Mouse (Mus musculus): ENCODE measurements around the gene Nudt15. TPM values are rescaled to one million over a fixed set of nuclear protein-coding genes. Genes with fewer than 3 reads are reported as not detected.

The Nudt15 gene
- total RNA-seq, 2 experiments from 2014 or later: 7.0 to 7.4 TPM

GRCm38 (mm10) chr14:73508630-73509395, 39.2 kb downstream of the Nudt15 start:
- no peak for DNase-seq (ENCODE audit: low spot score in 2 of 2)

DNA sequence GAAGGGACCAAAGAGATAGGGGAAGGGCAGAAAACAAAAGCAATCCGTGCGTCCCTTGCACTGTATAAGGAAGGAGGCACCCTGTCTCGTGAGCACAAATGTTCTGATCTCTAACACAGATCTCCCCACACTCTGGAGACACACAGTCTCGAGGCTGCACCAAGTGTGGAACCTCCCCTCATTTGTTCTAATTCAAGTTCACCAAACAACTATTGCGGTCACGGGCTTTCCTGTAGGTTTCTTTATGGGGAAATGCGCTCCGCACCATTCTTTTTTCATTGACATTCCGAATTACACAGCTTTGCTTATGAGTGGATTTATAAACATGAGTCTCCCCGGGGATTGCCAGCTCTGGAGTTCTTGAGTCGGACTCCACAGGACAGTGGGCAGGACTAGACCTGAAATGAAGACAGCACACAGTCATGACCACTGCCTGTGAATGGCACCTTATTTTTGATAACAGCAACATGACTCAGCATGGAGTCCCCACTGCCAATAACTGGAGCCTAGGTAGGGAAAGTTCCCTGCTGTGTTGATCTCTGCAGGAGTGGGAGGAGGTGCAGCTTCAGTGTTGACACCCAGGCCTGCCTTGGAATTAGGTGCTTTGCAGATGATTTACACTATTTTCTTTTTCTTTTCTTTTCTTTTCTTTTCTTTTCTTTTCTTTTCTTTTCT, 40.2 kb downstream of the Nudt15 start:
- no peak for DNase-seq (ENCODE audit: low spot score in 2 of 2)

- no peak for DNase-seq (ENCODE audit: low spot score in 2 of 2)
These were observed 40.8 kb downstream of the Nudt15 start for GRCm38 (mm10) chr14:73507200-73507599.

DNA sequence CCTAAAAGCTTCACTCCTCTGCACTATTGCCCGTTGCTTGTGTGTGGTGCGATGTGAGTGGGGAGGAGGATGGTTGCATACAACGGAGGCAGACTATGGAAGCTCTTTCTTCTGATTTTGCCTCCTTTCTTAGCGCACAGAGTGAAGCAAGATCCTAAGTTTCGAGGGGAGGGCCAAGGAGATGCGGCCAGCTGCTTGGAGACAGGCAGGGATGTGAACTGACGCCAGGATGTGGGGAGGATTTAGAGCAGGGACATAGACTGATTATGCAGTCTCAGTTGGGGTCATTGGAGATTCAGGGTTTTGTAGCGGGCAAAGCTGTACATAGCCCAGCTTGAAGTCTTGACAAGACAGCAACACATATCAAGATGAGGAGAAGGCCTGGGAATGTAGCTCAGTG, 41.8 kb downstream of the Nudt15 start:
- DNase-seq (ENCODE audit: low spot score in 2 of 2): no peak

- DNase-seq (ENCODE audit: low spot score in 2 of 2): no peak
These were observed 44.7 kb downstream of the Nudt15 start for GRCm38 (mm10) chr14:73503237-73503933.

DNA sequence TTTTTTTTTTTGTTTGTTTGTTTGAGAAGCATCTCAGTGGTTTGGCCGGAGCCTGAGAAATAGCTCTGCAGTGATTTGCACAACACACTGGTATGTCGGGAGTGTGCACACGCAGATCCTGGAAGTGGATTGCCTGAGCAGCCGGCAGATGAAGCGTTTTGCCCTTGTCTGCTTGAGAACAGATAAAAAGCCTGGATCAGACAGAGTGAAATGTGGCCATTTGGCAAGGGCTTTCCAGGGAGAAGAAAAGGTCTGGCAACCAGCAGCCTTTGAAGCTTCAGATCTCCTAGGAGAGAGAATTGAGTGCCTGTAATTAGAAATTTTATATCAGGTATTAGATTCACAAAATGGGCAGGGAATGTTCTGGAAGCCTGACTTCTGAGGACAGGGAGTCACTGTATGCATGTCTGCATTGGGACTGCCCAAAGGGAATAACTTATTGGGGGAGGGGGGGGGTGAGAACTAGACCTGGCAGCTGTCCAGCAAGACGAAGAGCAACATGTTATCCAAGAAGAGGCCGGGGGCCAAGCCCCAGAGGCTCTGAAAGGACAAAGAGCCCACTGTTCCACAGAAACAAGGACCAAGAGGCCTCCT, 45.4 kb downstream of the Nudt15 start:
- no peak for DNase-seq (ENCODE audit: low spot score in 2 of 2)

DNA sequence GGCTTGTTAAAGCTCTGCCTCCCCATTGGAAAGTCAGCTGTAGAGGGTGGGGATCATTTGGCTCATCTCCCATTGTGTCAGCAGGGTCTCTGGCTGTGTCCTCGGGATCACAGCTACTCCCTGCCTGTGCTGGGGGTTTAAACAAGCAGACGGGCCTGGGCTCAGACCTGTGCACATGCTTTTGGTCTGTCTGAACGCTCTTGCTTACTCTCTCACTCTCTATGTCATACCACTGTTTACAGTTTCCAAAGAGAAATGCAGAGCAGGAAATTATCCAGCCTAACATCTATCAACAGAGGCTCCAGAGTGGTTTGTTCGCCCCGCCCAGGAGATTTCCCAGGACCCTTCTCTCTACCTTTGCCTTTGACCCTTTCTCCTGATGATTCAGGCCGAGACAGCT, 46.3 kb downstream of the Nudt15 start:
- no peak for DNase-seq (ENCODE audit: low spot score in 2 of 2)

GRCm38 (mm10) chr14:73501283-73501682, 46.8 kb downstream of the Nudt15 start:
- no peak for DNase-seq (ENCODE audit: low spot score in 2 of 2)

DNA sequence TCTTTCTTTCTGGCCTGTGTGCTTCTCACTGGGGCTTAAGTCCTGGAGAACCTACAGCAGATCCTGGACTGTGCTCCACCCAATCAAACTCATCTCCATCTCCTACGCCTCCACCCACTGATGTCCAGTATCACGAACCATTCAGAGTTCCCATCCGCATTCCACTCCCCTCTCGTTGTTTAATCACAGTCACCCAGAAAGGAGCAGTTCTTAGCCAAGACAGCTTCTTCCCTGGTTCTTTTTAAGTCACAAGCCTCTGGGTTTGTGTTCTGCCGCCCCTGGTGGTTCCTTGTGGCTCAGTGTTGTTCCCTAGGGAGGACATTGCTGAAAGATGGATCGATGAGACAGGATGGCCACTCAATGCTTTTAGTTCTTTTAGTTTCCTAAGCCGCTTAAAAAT, 52.3 kb downstream of the Nudt15 start:
- DNase-seq (ENCODE audit: low spot score in 2 of 2): no peak

DNA sequence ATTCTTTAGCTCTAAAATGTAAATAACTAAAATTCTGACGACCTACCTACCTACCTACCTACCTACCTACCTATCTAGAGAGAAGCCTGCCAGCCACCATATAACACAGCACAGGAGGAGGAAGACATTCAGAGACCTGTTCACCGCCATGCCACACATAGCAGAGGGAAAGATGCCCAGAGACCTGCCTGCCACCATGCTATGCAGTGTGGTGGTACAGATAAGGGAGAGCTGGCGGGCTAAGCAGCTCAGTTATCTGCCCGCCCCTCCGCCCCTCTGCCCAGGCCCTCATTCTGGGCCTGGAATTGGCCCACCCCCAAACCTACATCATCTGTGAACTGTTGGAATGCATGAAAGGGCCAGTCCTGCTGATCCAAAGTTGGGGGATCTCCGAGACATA, 53.9 kb downstream of the Nudt15 start:
- DNase-seq (ENCODE audit: low spot score in 2 of 2): no peak

GRCm38 (mm10) chr14:73493356-73493755, 54.7 kb downstream of the Nudt15 start:
- no peak for DNase-seq (ENCODE audit: low spot score in 2 of 2)

DNA sequence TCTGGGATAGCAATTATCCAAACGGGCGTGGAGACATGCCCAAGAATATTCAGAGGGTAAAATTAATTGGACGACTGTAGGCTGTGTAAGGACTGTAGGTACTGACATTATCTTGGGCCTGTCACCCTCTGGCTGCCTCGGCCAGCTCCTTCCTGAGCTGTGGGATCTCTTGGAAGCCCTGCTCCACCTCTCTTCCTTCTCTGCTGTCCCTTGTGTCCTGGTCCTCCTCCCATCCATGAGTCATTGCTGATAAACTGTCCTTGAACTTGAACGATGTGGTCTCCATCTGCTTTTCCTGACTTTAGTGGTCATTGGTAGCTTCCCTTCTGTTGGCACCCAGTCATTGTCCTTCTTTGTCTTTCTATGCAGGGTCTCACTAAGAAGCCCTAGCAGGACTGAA, 61.4 kb downstream of the Nudt15 start:
- no peak for DNase-seq (ENCODE audit: low spot score in 2 of 2)

GRCm38 (mm10) chr14:73484366-73485110, 63.5 kb downstream of the Nudt15 start:
- DNase-seq (ENCODE audit: low spot score in 2 of 2): no peak

GRCm38 (mm10) chr14:73483516-73484229, 64.4 kb downstream of the Nudt15 start:
- DNase-seq (ENCODE audit: low spot score in 2 of 2): no peak

- no peak for DNase-seq (ENCODE audit: low spot score in 2 of 2)
These were observed 68.3 kb downstream of the Nudt15 start for GRCm38 (mm10) chr14:73479771-73480170.

DNA sequence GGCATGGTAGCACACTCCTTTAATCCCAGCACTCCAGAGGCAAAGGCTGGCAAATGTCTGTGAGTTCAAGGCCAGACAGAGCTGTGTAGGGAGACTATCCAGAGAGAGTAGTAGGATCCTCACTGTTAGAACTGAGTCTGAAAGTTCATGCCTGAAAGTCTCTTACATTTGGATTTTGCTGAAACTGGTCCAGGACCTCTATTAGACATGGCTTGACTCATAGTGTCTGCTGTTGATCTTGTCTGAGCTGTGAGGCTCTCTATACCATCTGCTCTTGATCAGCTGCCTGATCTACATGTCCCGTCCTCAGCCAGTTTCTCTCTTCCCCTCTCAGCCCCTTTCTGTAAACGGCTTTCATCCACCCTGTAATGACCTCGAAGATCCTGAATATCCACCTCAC, 69.7 kb downstream of the Nudt15 start:
- no peak for DNase-seq (ENCODE audit: low spot score in 2 of 2)

- DNase-seq (ENCODE audit: low spot score in 2 of 2): no peak
These were observed 71.0 kb downstream of the Nudt15 start for GRCm38 (mm10) chr14:73477077-73477476.

- DNase-seq (ENCODE audit: low spot score in 2 of 2): no peak
These were observed 71.6 kb downstream of the Nudt15 start for GRCm38 (mm10) chr14:73476361-73476934.

- no peak for DNase-seq (ENCODE audit: low spot score in 2 of 2)
These were observed 72.5 kb downstream of the Nudt15 start for GRCm38 (mm10) chr14:73475506-73475905.

- no peak for DNase-seq (ENCODE audit: low spot score in 2 of 2)
These were observed 73.4 kb downstream of the Nudt15 start for GRCm38 (mm10) chr14:73474636-73475093.

All from adrenal gland, adult 18-20 months (tissue).